Mouse (Mus musculus) ES-Bruce4 (cell line): ENCODE data around the gene Skap2. TPM values are rescaled to one million over a fixed set of nuclear protein-coding genes. Genes with fewer than 3 reads are reported as not detected.

Experiments used
- H3K27ac ChIP-seq: 2 replicates; pipeline ENCODE4 v1.5.1; 2012; ENCODE audit warnings: low read length, inconsistent platforms; ENCODE audit not compliant: insufficient read depth
- H3K27me3 ChIP-seq: 2 replicates; pipeline ENCODE4 v1.6.1; 2012; ENCODE audit warnings: mild to moderate bottlenecking, low read length, inconsistent platforms; ENCODE audit not compliant: control insufficient read depth, poor library complexity, insufficient read depth, severe bottlenecking
- H3K36me3 ChIP-seq: 2 replicates; pipeline ENCODE4 v1.6.1; 2012; ENCODE audit warnings: inconsistent platforms, mild to moderate bottlenecking, low read length, moderate library complexity; ENCODE audit not compliant: control insufficient read depth, poor library complexity, insufficient read depth, severe bottlenecking
- H3K4me1 ChIP-seq: one replicate; pipeline ENCODE4 v1.8.1; 2011; ENCODE audit warnings: low read length; ENCODE audit not compliant: control insufficient read depth, insufficient read depth
- H3K4me3 ChIP-seq: 2 replicates; pipeline ENCODE4 v1.5.1; 2011; ENCODE audit warnings: low read depth, mild to moderate bottlenecking, low read length
- H3K9ac ChIP-seq: 2 replicates; pipeline ENCODE4 v1.6.1; 2012; ENCODE audit warnings: low read depth, mild to moderate bottlenecking, inconsistent platforms; ENCODE audit not compliant: poor library complexity, severe bottlenecking
- H3K9me3 ChIP-seq: replicated peaks from 2 replicates; pipeline ENCODE4 v1.6.1; 2012; ENCODE audit warnings: mild to moderate bottlenecking, low read length, inconsistent platforms; ENCODE audit not compliant: control insufficient read depth, poor library complexity, insufficient read depth, severe bottlenecking
- CTCF ChIP-seq: IDR thresholded peaks from one replicate; pipeline ENCODE4 v1.8.1; 2011; ENCODE audit warnings: low read depth, low read length
- EP300 ChIP-seq: IDR thresholded peaks from 2 replicates; pipeline ENCODE4 v1.6.1; 2011; ENCODE audit warnings: low read depth, low read length; ENCODE audit not compliant: insufficient read depth
- POLR2A ChIP-seq: IDR thresholded peaks from one replicate; pipeline ENCODE4 v1.8.1; 2011; ENCODE audit warnings: low read length; ENCODE audit not compliant: insufficient read depth
- polyA plus RNA-seq: library from polyadenylated mRNA; stranded (reverse); fragments of >200 nt; gene quantifications from 2 replicates; pipeline ENCODE4 v1.2.4, GENCODE M21; 2011; ENCODE audit warnings: low read depth; ENCODE audit not compliant: missing spikeins, insufficient read depth, insufficient read length

Gene Skap2
- polyA plus RNA-seq, 1 experiment, result 42.9 TPM

GRCm38 (mm10) chr6:51956048-51956792, 56.1 kb downstream of the Skap2 start:
- Histone ChIP-seq H3K4me3 (no peak overlapping the region), H3K27me3 (no peaks in the 10 kb centered on the region), H3K9me3 (no peaks in the 10 kb centered on the region), H3K36me3 (no peaks in the 10 kb centered on the region), H3K27ac (no peak overlapping the region), H3K9ac (no peak overlapping the region), H3K4me1 (no peaks in the 10 kb centered on the region)
- TF ChIP-seq EP300 (no peak), POLR2A (no peak), CTCF (no peak)

- no peaks in the 10 kb centered on the region for H3K9me3 ChIP-seq
- no peaks in the 10 kb centered on the region for H3K27me3 ChIP-seq
- no peak overlapping the region for H3K4me3 ChIP-seq
- H3K27ac ChIP-seq, result no peak overlapping the region
- H3K36me3 ChIP-seq, result no peaks in the 10 kb centered on the region
- no peak overlapping the region for H3K9ac ChIP-seq
- TF ChIP-seq EP300 (no peak), POLR2A (no peak), CTCF (no peak)
- H3K4me1 ChIP-seq, result no peaks in the 10 kb centered on the region
Measured at GRCm38 (mm10) chr6:51947661-51948060, 64.7 kb downstream of the Skap2 start.

- Histone ChIP-seq H3K36me3 (no peaks in the 10 kb centered on the region), H3K4me1 (no peaks in the 10 kb centered on the region), H3K9ac (no peak overlapping the region), H3K4me3 (no peak overlapping the region), H3K9me3 (no peaks in the 10 kb centered on the region), H3K27ac (no peak overlapping the region), H3K27me3 (no peaks in the 10 kb centered on the region)
- no peak for TF ChIP-seq CTCF
- TF ChIP-seq EP300, result no peak
- TF ChIP-seq POLR2A, result no peak
Measured at GRCm38 (mm10) chr6:51944916-51945315, 67.4 kb downstream of the Skap2 start.

GRCm38 (mm10) chr6:51933998-51934397, 78.4 kb downstream of the Skap2 start:
- no peak overlapping the region for H3K9ac ChIP-seq
- H3K4me3 ChIP-seq, result no peak overlapping the region
- H3K27ac ChIP-seq, result no peak overlapping the region
- H3K36me3 ChIP-seq, result no peaks in the 10 kb centered on the region
- no peaks in the 10 kb centered on the region for H3K9me3 ChIP-seq
- TF ChIP-seq CTCF, result no peak
- TF ChIP-seq EP300, result no peak
- no peak for TF ChIP-seq POLR2A
- H3K27me3 ChIP-seq, result no peaks in the 10 kb centered on the region
- no peaks in the 10 kb centered on the region for H3K4me1 ChIP-seq

GRCm38 (mm10) chr6:51933034-51933611, 79.2 kb downstream of the Skap2 start:
- H3K9me3 ChIP-seq, result no peaks in the 10 kb centered on the region
- no peak overlapping the region for H3K4me3 ChIP-seq
- no peaks in the 10 kb centered on the region for H3K36me3 ChIP-seq
- TF ChIP-seq POLR2A, result no peak
- TF ChIP-seq EP300, result no peak
- TF ChIP-seq CTCF, result no peak
- no peak overlapping the region for H3K27ac ChIP-seq
- no peaks in the 10 kb centered on the region for H3K27me3 ChIP-seq
- no peak overlapping the region for H3K9ac ChIP-seq
- no peaks in the 10 kb centered on the region for H3K4me1 ChIP-seq

GRCm38 (mm10) chr6:51927101-51927500, 85.2 kb downstream of the Skap2 start:
- Histone ChIP-seq H3K9me3 (no peaks in the 10 kb centered on the region), H3K4me1 (peaks cover 6% of the 10 kb centered on the region), H3K4me3 (no peak overlapping the region), H3K9ac (no peak overlapping the region), H3K27me3 (no peaks in the 10 kb centered on the region), H3K36me3 (no peaks in the 10 kb centered on the region), H3K27ac (no peak overlapping the region; the same call in 1 of the 2 replicates)
- TF ChIP-seq POLR2A, result no peak
- TF ChIP-seq EP300, result no peak
- TF ChIP-seq CTCF, result no peak
